Mouse (Mus musculus): Measurements from ENCODE around the gene Cd7. TPM values are rescaled to one million over a fixed set of nuclear protein-coding genes. Genes with fewer than 3 reads are reported as not detected.

Cd7 gene
- polyA plus RNA-seq (2014; fragmentation: Nextera tagmentation; extraction: Ambion mirVana): not detected in 2 replicates

- Histone ChIP-seq H3K27ac (ENCODE audit: low read depth, low read length) (no peak within 1 kb of the TSS), H3K4me3 (ENCODE audit: low read depth, low read length) (no peak within 1 kb of the TSS), H3K4me1 (replicated peaks; ENCODE audit: control insufficient read depth, insufficient read depth, low read length) (no peaks in the 10 kb centered on the region), H3K27me3 (ENCODE audit: control insufficient read depth, insufficient read depth, low read length) (no peaks in the 10 kb centered on the region), H3K4me2 (replicated peaks; ENCODE audit: low read depth, low read length) (no peak within 1 kb of the TSS), H3K36me3 (ENCODE audit: control insufficient read depth, insufficient read depth, low read length) (no peaks in the 10 kb centered on the region), H3K9me3 (ENCODE audit: control insufficient read depth, low read length) (no peaks in the 10 kb centered on the region), H3K9ac (ENCODE audit: low read depth, low read length) (no peak within 1 kb of the TSS)
- 74% methylated on average over 5 of the region's 5 CpGs for WGBS
- ATAC-seq (ENCODE audit: low FRiP score) (no peak), DNase-seq (ENCODE audit: low spot score) (no peak)
Measured at GRCm38 (mm10) chr11:121039302-121039701, at the start of gene Cd7. TSS of gene Cd7 (minus strand) at chr11:121039418.

GRCm38 (mm10) chr11:121088997-121089396 is 49.8 kb upstream of the Cd7 start:
- no peak overlapping the region for H3K4me3 ChIP-seq (ENCODE audit: low read depth, low read length)
- no peaks in the 10 kb centered on the region for H3K4me1 ChIP-seq (replicated peaks; ENCODE audit: control insufficient read depth, insufficient read depth, low read length)
- H3K27ac ChIP-seq (ENCODE audit: low read depth, low read length): no peak overlapping the region
- H3K36me3 ChIP-seq (ENCODE audit: control insufficient read depth, insufficient read depth, low read length): no peaks in the 10 kb centered on the region
- H3K27me3 ChIP-seq (ENCODE audit: control insufficient read depth, insufficient read depth, low read length): no peaks in the 10 kb centered on the region
- no peaks in the 10 kb centered on the region for H3K9me3 ChIP-seq (ENCODE audit: control insufficient read depth, low read length)
- WGBS: 80% methylated on average over 6 of the region's 6 CpGs
- DNase-seq (ENCODE audit: low spot score): no peak
- ATAC-seq (ENCODE audit: low FRiP score): no peak
- no peak overlapping the region for H3K9ac ChIP-seq (ENCODE audit: low read depth, low read length)
- no peak overlapping the region for H3K4me2 ChIP-seq (replicated peaks; ENCODE audit: low read depth, low read length)

GRCm38 (mm10) chr11:121086296-121086695 is 47.1 kb upstream of the Cd7 start:
- 78% methylated on average over 4 of the region's 4 CpGs for WGBS
- H3K4me1 ChIP-seq (replicated peaks; ENCODE audit: control insufficient read depth, insufficient read depth, low read length): no peaks in the 10 kb centered on the region
- DNase-seq (ENCODE audit: low spot score) (no peak), ATAC-seq (ENCODE audit: low FRiP score) (no peak)
- no peaks in the 10 kb centered on the region for H3K27me3 ChIP-seq (ENCODE audit: control insufficient read depth, insufficient read depth, low read length)
- no peak overlapping the region for H3K27ac ChIP-seq (ENCODE audit: low read depth, low read length)
- H3K9ac ChIP-seq (ENCODE audit: low read depth, low read length): no peak overlapping the region
- no peak overlapping the region for H3K4me3 ChIP-seq (ENCODE audit: low read depth, low read length)
- no peak overlapping the region for H3K4me2 ChIP-seq (replicated peaks; ENCODE audit: low read depth, low read length)
- no peaks in the 10 kb centered on the region for H3K36me3 ChIP-seq (ENCODE audit: control insufficient read depth, insufficient read depth, low read length)
- no peaks in the 10 kb centered on the region for H3K9me3 ChIP-seq (ENCODE audit: control insufficient read depth, low read length)

- Histone ChIP-seq H3K27me3 (ENCODE audit: control insufficient read depth, insufficient read depth, low read length) (no peaks in the 10 kb centered on the region), H3K4me1 (replicated peaks; ENCODE audit: control insufficient read depth, insufficient read depth, low read length) (no peaks in the 10 kb centered on the region), H3K36me3 (ENCODE audit: control insufficient read depth, insufficient read depth, low read length) (no peaks in the 10 kb centered on the region), H3K4me3 (ENCODE audit: low read depth, low read length) (no peak overlapping the region), H3K27ac (ENCODE audit: low read depth, low read length) (no peak overlapping the region), H3K9me3 (ENCODE audit: control insufficient read depth, low read length) (no peaks in the 10 kb centered on the region), H3K9ac (ENCODE audit: low read depth, low read length) (no peak overlapping the region), H3K4me2 (replicated peaks; ENCODE audit: low read depth, low read length) (no peak overlapping the region)
- no peak for ATAC-seq (ENCODE audit: low FRiP score)
- WGBS: 80% methylated on average over 5 of the region's 5 CpGs
- no peak for DNase-seq (ENCODE audit: low spot score)
Measured at GRCm38 (mm10) chr11:121085181-121085580, 46.0 kb upstream of the Cd7 start.

GRCm38 (mm10) chr11:121082857-121083500 is 43.8 kb upstream of the Cd7 start:
- no peak for DNase-seq (ENCODE audit: low spot score)
- Histone ChIP-seq H3K9ac (ENCODE audit: low read depth, low read length) (no peak overlapping the region), H3K4me2 (replicated peaks; ENCODE audit: low read depth, low read length) (no peak overlapping the region), H3K4me3 (ENCODE audit: low read depth, low read length) (no peak overlapping the region), H3K4me1 (replicated peaks; ENCODE audit: control insufficient read depth, insufficient read depth, low read length) (no peaks in the 10 kb centered on the region), H3K36me3 (ENCODE audit: control insufficient read depth, insufficient read depth, low read length) (no peaks in the 10 kb centered on the region), H3K27ac (ENCODE audit: low read depth, low read length) (no peak overlapping the region), H3K27me3 (ENCODE audit: control insufficient read depth, insufficient read depth, low read length) (no peaks in the 10 kb centered on the region), H3K9me3 (ENCODE audit: control insufficient read depth, low read length) (no peaks in the 10 kb centered on the region)
- 84% methylated on average over 6 of the region's 6 CpGs for WGBS
- no peak for ATAC-seq (ENCODE audit: low FRiP score)

GRCm38 (mm10) chr11:121082250-121082649 is 43.0 kb upstream of the Cd7 start:
- no peaks in the 10 kb centered on the region for H3K36me3 ChIP-seq (ENCODE audit: control insufficient read depth, insufficient read depth, low read length)
- no peak overlapping the region for H3K27ac ChIP-seq (ENCODE audit: low read depth, low read length)
- DNase-seq (ENCODE audit: low spot score) (no peak), ATAC-seq (ENCODE audit: low FRiP score) (no peak)
- H3K27me3 ChIP-seq (ENCODE audit: control insufficient read depth, insufficient read depth, low read length): no peaks in the 10 kb centered on the region
- H3K4me3 ChIP-seq (ENCODE audit: low read depth, low read length): no peak overlapping the region
- H3K9ac ChIP-seq (ENCODE audit: low read depth, low read length): no peak overlapping the region
- no peak overlapping the region for H3K4me2 ChIP-seq (replicated peaks; ENCODE audit: low read depth, low read length)
- 85% methylated on average over 3 of the region's 3 CpGs for WGBS
- no peaks in the 10 kb centered on the region for H3K9me3 ChIP-seq (ENCODE audit: control insufficient read depth, low read length)
- H3K4me1 ChIP-seq (replicated peaks; ENCODE audit: control insufficient read depth, insufficient read depth, low read length): no peaks in the 10 kb centered on the region

- H3K4me1 ChIP-seq (replicated peaks; ENCODE audit: control insufficient read depth, insufficient read depth, low read length): no peaks in the 10 kb centered on the region
- H3K9ac ChIP-seq (ENCODE audit: low read depth, low read length): no peak within 1 kb of the TSS
- H3K36me3 ChIP-seq (ENCODE audit: control insufficient read depth, insufficient read depth, low read length): no peaks in the 10 kb centered on the region
- ATAC-seq (ENCODE audit: low FRiP score) (no peak), DNase-seq (ENCODE audit: low spot score) (no peak)
- H3K4me3 ChIP-seq (ENCODE audit: low read depth, low read length): no peak within 1 kb of the TSS
- H3K27ac ChIP-seq (ENCODE audit: low read depth, low read length): no peak within 1 kb of the TSS
- WGBS: 78% methylated on average over 3 of the region's 3 CpGs
- H3K27me3 ChIP-seq (ENCODE audit: control insufficient read depth, insufficient read depth, low read length): no peaks in the 10 kb centered on the region
- H3K4me2 ChIP-seq (replicated peaks; ENCODE audit: low read depth, low read length): no peak within 1 kb of the TSS
- H3K9me3 ChIP-seq (ENCODE audit: control insufficient read depth, low read length): no peaks in the 10 kb centered on the region
Measured at GRCm38 (mm10) chr11:121081120-121081519, 41.9 kb upstream of the Cd7 start, which contains the start of gene Sectm1a. TSS of gene Sectm1a (minus strand) at chr11:121081220.

- Histone ChIP-seq H3K9me3 (ENCODE audit: control insufficient read depth, low read length) (no peaks in the 10 kb centered on the region), H3K4me1 (replicated peaks; ENCODE audit: control insufficient read depth, insufficient read depth, low read length) (no peaks in the 10 kb centered on the region), H3K27ac (ENCODE audit: low read depth, low read length) (no peak overlapping the region), H3K4me3 (ENCODE audit: low read depth, low read length) (no peak overlapping the region), H3K4me2 (replicated peaks; ENCODE audit: low read depth, low read length) (no peak overlapping the region), H3K27me3 (ENCODE audit: control insufficient read depth, insufficient read depth, low read length) (no peaks in the 10 kb centered on the region), H3K36me3 (ENCODE audit: control insufficient read depth, insufficient read depth, low read length) (no peaks in the 10 kb centered on the region), H3K9ac (ENCODE audit: low read depth, low read length) (no peak overlapping the region)
- ATAC-seq (ENCODE audit: low FRiP score): no peak
- 93% methylated on average over 8 of the region's 8 CpGs for WGBS
- no peak for DNase-seq (ENCODE audit: low spot score)
Measured at GRCm38 (mm10) chr11:121080330-121080729, 41.1 kb upstream of the Cd7 start.

GRCm38 (mm10) chr11:121075655-121076054 is 36.4 kb upstream of the Cd7 start:
- Histone ChIP-seq H3K27ac (ENCODE audit: low read depth, low read length) (no peak overlapping the region), H3K4me3 (ENCODE audit: low read depth, low read length) (no peak overlapping the region), H3K4me1 (replicated peaks; ENCODE audit: control insufficient read depth, insufficient read depth, low read length) (no peaks in the 10 kb centered on the region), H3K36me3 (ENCODE audit: control insufficient read depth, insufficient read depth, low read length) (no peaks in the 10 kb centered on the region), H3K4me2 (replicated peaks; ENCODE audit: low read depth, low read length) (no peak overlapping the region), H3K27me3 (ENCODE audit: control insufficient read depth, insufficient read depth, low read length) (no peaks in the 10 kb centered on the region), H3K9me3 (ENCODE audit: control insufficient read depth, low read length) (no peaks in the 10 kb centered on the region), H3K9ac (ENCODE audit: low read depth, low read length) (no peak overlapping the region)
- DNase-seq (ENCODE audit: low spot score): no peak
- ATAC-seq (ENCODE audit: low FRiP score): no peak
- WGBS: 80% methylated on average over 5 of the region's 5 CpGs

All from hindbrain, embryonic 11.5 days (tissue).